Mouse (Mus musculus) hindbrain, embryonic 15.5 days (tissue): Measurements from ENCODE around the gene Ifitm6. TPM values are rescaled to one million over a fixed set of nuclear protein-coding genes. Genes with fewer than 3 reads are reported as not detected.
"Not testable (repeated sequence)": the region's sequence is repeated elsewhere in the genome, so short reads cannot be mapped to it uniquely, and the experiment has no call there.

Experiments
- ATAC-seq: fragments of 200-750 bp; cut with Nextera tagmentation; 2 replicates; pipeline ENCODE4 v1.8.0; 2017; ENCODE audit warnings: low read depth, moderate number of reproducible peaks, moderate TSS enrichment; ENCODE audit not compliant: low FRiP score
- H3K27ac ChIP-seq: fragments of 300-500 bp; sonication (generic); replicated peaks from 2 replicates; pipeline ENCODE4 v1.5.1; 2015; ENCODE audit warnings: mild to moderate bottlenecking, inconsistent platforms
- H3K27me3 ChIP-seq: fragments of 300-500 bp; sonication (generic); 2 replicates; pipeline ENCODE4 v1.6.1; 2015; ENCODE audit warnings: control low read depth, inconsistent platforms
- H3K36me3 ChIP-seq: fragments of 300-500 bp; sonication (generic); 2 replicates; pipeline ENCODE4 v1.6.1; 2015; ENCODE audit warnings: control low read depth, inconsistent platforms
- H3K4me1 ChIP-seq: fragments of 300-500 bp; sonication (generic); replicated peaks from 2 replicates; pipeline ENCODE4 v1.6.1; 2015; ENCODE audit warnings: control low read depth, inconsistent platforms
- H3K4me2 ChIP-seq: fragments of 300-500 bp; sonication (generic); 2 replicates; pipeline ENCODE4 v1.6.1; 2015; ENCODE audit warnings: moderate library complexity, mild to moderate bottlenecking, inconsistent platforms
- H3K4me3 ChIP-seq: fragments of 300-500 bp; sonication (generic); 2 replicates; pipeline ENCODE4 v1.5.1; 2015; ENCODE audit warnings: mild to moderate bottlenecking, inconsistent platforms
- H3K9ac ChIP-seq: fragments of 300-500 bp; sonication (generic); 2 replicates; pipeline ENCODE4 v1.6.1; 2015; ENCODE audit warnings: inconsistent platforms
- H3K9me3 ChIP-seq: fragments of 300-500 bp; sonication (generic); 2 replicates; pipeline ENCODE4 v1.6.1; 2016; ENCODE audit warnings: control low read depth, inconsistent platforms
- WGBS: fragments of 180-500 bp; shearing (Covaris S2); methylation state at CpG from one replicate; pipeline ENCODE4 v1.1.7; 2015; 5-methylcytosine and 5-hydroxymethylcytosine counted together
- polyA plus RNA-seq: library from polyadenylated mRNA; unstranded; fragments of >200 nt; fragmentation: Nextera tagmentation; extraction: Ambion mirVana; gene quantifications from 2 replicates; pipeline ENCODE4 v1.2.1, GENCODE M21; 2015

The Ifitm6 gene
- polyA plus RNA-seq, 1 experiment from 2014 or later, result 1.7 TPM

GRCm38 (mm10) chr7:141038090-141039032 lies 20.6 kb upstream of the Ifitm6 start:
- Histone ChIP-seq H3K4me2 (no peak overlapping the region), H3K27me3 (no peaks in the 10 kb centered on the region), H3K4me3 (no peak overlapping the region), H3K9me3 (no peaks in the 10 kb centered on the region), H3K9ac (no peak overlapping the region), H3K27ac (no peak overlapping the region), H3K4me1 (no peaks in the 10 kb centered on the region), H3K36me3 (no peaks in the 10 kb centered on the region)
- no peak for ATAC-seq
- WGBS, result 85% methylated on average over 20 of the region's 21 CpGs

GRCm38 (mm10) chr7:141036624-141037023 lies 18.9 kb upstream of the Ifitm6 start:
- not testable (repeated sequence) for H3K4me3 ChIP-seq, H3K9me3 ChIP-seq, H3K4me1 ChIP-seq, H3K36me3 ChIP-seq, H3K4me2 ChIP-seq, H3K27me3 ChIP-seq, H3K27ac ChIP-seq, ATAC-seq, H3K9ac ChIP-seq
- 84% methylated on average over 1 of the region's 2 CpGs for WGBS

GRCm38 (mm10) chr7:141032458-141033167 lies 14.9 kb upstream of the Ifitm6 start:
- H3K36me3 ChIP-seq, result no peaks in the 10 kb centered on the region
- WGBS, result 87% methylated on average over 9 of the region's 9 CpGs
- no peaks in the 10 kb centered on the region for H3K4me1 ChIP-seq
- no peak overlapping the region for H3K9ac ChIP-seq
- H3K4me3 ChIP-seq, result no peak overlapping the region
- no peak overlapping the region for H3K27ac ChIP-seq
- H3K27me3 ChIP-seq, result no peaks in the 10 kb centered on the region
- H3K9me3 ChIP-seq, result no peaks in the 10 kb centered on the region
- no peak for ATAC-seq
- H3K4me2 ChIP-seq, result no peak overlapping the region

GRCm38 (mm10) chr7:141030390-141030789 lies 12.7 kb upstream of the Ifitm6 start:
- Histone ChIP-seq H3K4me3 (no peak overlapping the region), H3K4me2 (no peak overlapping the region), H3K27ac (no peak overlapping the region), H3K4me1 (0 out of 2 replicates have a peak, but pooled peaks cover 11% of the 10 kb centered on the region), H3K9me3 (no peaks in the 10 kb centered on the region), H3K9ac (no peak overlapping the region), H3K27me3 (no peaks in the 10 kb centered on the region), H3K36me3 (no peaks in the 10 kb centered on the region)
- ATAC-seq, result no peak
- WGBS, result 47% methylated on average over 3 of the region's 3 CpGs

GRCm38 (mm10) chr7:141028831-141029230 lies 11.1 kb upstream of the Ifitm6 start, which contains the start of gene Gm17387:
Gene Gm17387, plus strand, starts transcription at chr7:141029131.
- WGBS, result 97% methylated on average over 2 of the region's 2 CpGs
- Histone ChIP-seq H3K4me3 (no peak within 1 kb of the TSS), H3K9me3 (no peaks in the 10 kb centered on the region), H3K4me1 (peaks cover 17% of the 10 kb centered on the region; the same call in 1 of the 2 replicates), H3K27ac (no peak within 1 kb of the TSS), H3K4me2 (no peak within 1 kb of the TSS), H3K36me3 (no peaks in the 10 kb centered on the region), H3K9ac (no peak within 1 kb of the TSS), H3K27me3 (no peaks in the 10 kb centered on the region)
- no peak for ATAC-seq

- H3K27me3 ChIP-seq, result no peaks in the 10 kb centered on the region
- H3K4me1 ChIP-seq, result peaks cover 17% of the 10 kb centered on the region; the same call in 1 of the 2 replicates
- H3K4me3 ChIP-seq, result no peak overlapping the region
- 38% methylated on average over 5 of the region's 5 CpGs for WGBS
- no peaks in the 10 kb centered on the region for H3K9me3 ChIP-seq
- H3K9ac ChIP-seq, result no peak overlapping the region
- H3K27ac ChIP-seq, result peak overlapping the region; percentile 67
- ATAC-seq, result 0 out of 2 replicates have a peak, but pooled peaks have one; percentile 31
- no peaks in the 10 kb centered on the region for H3K36me3 ChIP-seq
- H3K4me2 ChIP-seq, result no peak overlapping the region
These were observed 9.0 kb upstream of the Ifitm6 start for GRCm38 (mm10) chr7:141026740-141027098.

GRCm38 (mm10) chr7:141026097-141026739 lies 8.5 kb upstream of the Ifitm6 start:
- peaks cover 17% of the 10 kb centered on the region; the same call in 1 of the 2 replicates for H3K4me1 ChIP-seq
- H3K9ac ChIP-seq, result no peak overlapping the region
- WGBS, result 17% methylated on average over 6 of the region's 6 CpGs
- no peak overlapping the region for H3K4me3 ChIP-seq
- H3K4me2 ChIP-seq, result no peak overlapping the region
- no peaks in the 10 kb centered on the region for H3K36me3 ChIP-seq
- no peaks in the 10 kb centered on the region for H3K27me3 ChIP-seq
- H3K9me3 ChIP-seq, result no peaks in the 10 kb centered on the region
- peak overlapping the region; percentile 67 for H3K27ac ChIP-seq
- 0 out of 2 replicates have a peak, but pooled peaks have one; percentile 13 for ATAC-seq

- Histone ChIP-seq H3K27ac (peak overlapping the region; percentile 80), H3K36me3 (no peaks in the 10 kb centered on the region), H3K9me3 (no peaks in the 10 kb centered on the region), H3K4me2 (no peak overlapping the region), H3K4me1 (peaks cover 17% of the 10 kb centered on the region; the same call in 1 of the 2 replicates), H3K27me3 (no peaks in the 10 kb centered on the region), H3K9ac (no peak overlapping the region), H3K4me3 (no peak overlapping the region)
- 19% methylated on average over 6 of the region's 6 CpGs for WGBS
- peak; percentile 77; the same call in 1 of the 2 replicates for ATAC-seq
These were observed 7.4 kb upstream of the Ifitm6 start for GRCm38 (mm10) chr7:141024865-141025838.

GRCm38 (mm10) chr7:141021489-141022449 lies 4.0 kb upstream of the Ifitm6 start:
- Histone ChIP-seq H3K9me3 (no peaks in the 10 kb centered on the region), H3K36me3 (no peaks in the 10 kb centered on the region), H3K4me1 (peaks cover 17% of the 10 kb centered on the region; the same call in 1 of the 2 replicates), H3K9ac (no peak overlapping the region), H3K27me3 (no peaks in the 10 kb centered on the region), H3K4me2 (no peak overlapping the region), H3K4me3 (no peak overlapping the region), H3K27ac (no peak overlapping the region)
- 82% methylated on average over 14 of the region's 14 CpGs for WGBS
- no peak for ATAC-seq

- no peaks in the 10 kb centered on the region for H3K36me3 ChIP-seq
- no peak overlapping the region for H3K4me2 ChIP-seq
- no peaks in the 10 kb centered on the region for H3K9me3 ChIP-seq
- 96% methylated on average over 5 of the region's 5 CpGs for WGBS
- H3K27me3 ChIP-seq, result no peaks in the 10 kb centered on the region
- no peak for ATAC-seq
- no peaks in the 10 kb centered on the region for H3K4me1 ChIP-seq
- H3K27ac ChIP-seq, result no peak overlapping the region
- no peak overlapping the region for H3K9ac ChIP-seq
- no peak overlapping the region for H3K4me3 ChIP-seq
These were observed 1.3 kb upstream of the Ifitm6 start for GRCm38 (mm10) chr7:141019028-141019427.
